Mouse (Mus musculus): Measurements from ENCODE around the gene Gphn. TPM values are rescaled to one million over a fixed set of nuclear protein-coding genes. Genes with fewer than 3 reads are reported as not detected.
"Not testable (repeated sequence)": the region's sequence is repeated elsewhere in the genome, so short reads cannot be mapped to it uniquely, and the experiment has no call there.

Gphn gene
- polyA plus RNA-seq, 1 experiment from 2014 or later: 16.8 TPM

- H3K4me3 ChIP-seq (ENCODE audit: inconsistent target): no peak overlapping the region
- no peaks in the 10 kb centered on the region for H3K36me3 ChIP-seq (ENCODE audit: inconsistent target)
- no peaks in the 10 kb centered on the region for H3K79me2 ChIP-seq (ENCODE audit: inconsistent target)
- H3K27ac ChIP-seq: no peak overlapping the region
- WGBS (ENCODE audit: missing documents): 94% methylated on average over 1 of the region's 1 CpGs
These were observed 22.2 kb downstream of the Gphn start for GRCm38 (mm10) chr12:78248366-78248765.

DNA sequence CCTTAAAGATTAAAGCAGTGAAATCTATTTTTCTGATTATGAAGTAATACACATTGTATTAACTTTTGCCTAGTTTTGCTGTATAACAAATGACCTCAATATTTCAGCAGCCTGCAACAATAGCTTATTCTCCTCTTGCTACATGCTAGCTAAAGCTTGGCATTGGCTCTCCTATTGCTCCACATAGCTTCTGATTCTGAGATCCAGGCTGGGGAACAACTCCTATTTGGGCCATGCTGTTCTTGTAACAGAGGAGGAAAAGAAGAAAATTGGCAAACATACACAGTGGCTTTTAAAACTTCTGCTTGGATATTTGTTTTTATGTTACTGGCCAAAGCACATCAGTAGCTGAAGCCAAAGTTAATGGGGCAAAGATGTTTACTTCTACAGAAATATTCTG is 23.0 kb downstream of the Gphn start:
- Histone ChIP-seq H3K36me3 (ENCODE audit: inconsistent target) (no peaks in the 10 kb centered on the region), H3K27ac (no peak overlapping the region), H3K4me3 (ENCODE audit: inconsistent target) (no peak overlapping the region), H3K79me2 (ENCODE audit: inconsistent target) (no peaks in the 10 kb centered on the region)

DNA sequence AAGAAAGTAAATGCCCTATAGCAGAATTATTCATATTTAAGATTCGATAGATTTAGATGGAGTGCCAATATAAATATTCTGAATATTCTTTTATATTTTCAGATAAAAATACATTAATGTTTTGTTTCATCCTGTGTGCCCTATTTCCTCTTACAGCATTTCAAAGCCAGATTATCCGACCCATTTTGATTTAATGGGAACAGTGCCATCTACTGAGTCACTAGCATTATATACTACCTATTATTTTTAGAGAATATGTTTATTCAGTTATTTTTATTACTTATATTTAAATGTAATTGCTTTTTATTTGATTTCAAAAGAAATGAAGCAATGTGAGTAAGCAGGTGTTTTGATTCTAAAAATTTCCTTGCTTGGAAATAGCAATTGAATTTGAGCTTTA is 51.2 kb downstream of the Gphn start:
- Histone ChIP-seq H3K36me3 (ENCODE audit: inconsistent target) (no peaks in the 10 kb centered on the region), H3K79me2 (ENCODE audit: inconsistent target) (no peaks in the 10 kb centered on the region), H3K4me3 (ENCODE audit: inconsistent target) (no peak overlapping the region), H3K27ac (no peak overlapping the region)
- 72% methylated on average over 2 of the region's 2 CpGs for WGBS (ENCODE audit: missing documents)

- no peaks in the 10 kb centered on the region for H3K79me2 ChIP-seq (ENCODE audit: inconsistent target)
- no peak overlapping the region for H3K4me3 ChIP-seq (ENCODE audit: inconsistent target)
- 100% methylated on average over 1 of the region's 1 CpGs for WGBS (ENCODE audit: missing documents)
- H3K27ac ChIP-seq: no peak overlapping the region
- H3K36me3 ChIP-seq (ENCODE audit: inconsistent target): no peaks in the 10 kb centered on the region
These were observed 64.2 kb downstream of the Gphn start for GRCm38 (mm10) chr12:78290384-78290783.

DNA sequence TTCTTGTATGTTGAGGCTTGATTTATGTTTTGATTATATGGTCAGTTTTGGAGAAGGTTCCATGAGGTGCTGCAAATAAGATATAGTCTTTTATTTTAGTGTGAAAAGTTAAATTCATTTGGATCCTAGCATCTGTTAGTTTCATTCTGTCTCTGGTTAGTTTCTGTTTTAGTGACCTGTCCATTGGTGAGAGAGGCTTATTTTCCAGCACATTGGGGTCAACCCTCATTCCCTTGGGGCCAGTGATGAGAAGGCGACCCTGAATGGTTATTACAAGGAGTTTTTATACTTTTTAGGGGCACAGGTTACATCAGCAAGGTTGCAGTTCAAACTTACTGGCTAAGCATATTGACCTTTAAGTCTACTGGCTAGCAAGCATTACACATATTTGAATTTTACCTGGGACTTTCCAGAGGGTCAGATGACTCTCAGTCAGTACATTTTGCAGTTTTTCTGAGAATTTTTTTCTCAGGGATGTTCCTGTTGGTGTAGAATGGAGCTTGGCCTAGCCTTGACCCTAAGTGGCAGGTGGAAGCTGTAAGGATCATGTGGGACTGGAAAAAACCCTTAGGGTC is 72.7 kb downstream of the Gphn start:
- H3K36me3 ChIP-seq (ENCODE audit: inconsistent target): no peaks in the 10 kb centered on the region
- WGBS (ENCODE audit: missing documents): 86% methylated on average over 1 of the region's 1 CpGs
- no peak overlapping the region for H3K27ac ChIP-seq
- H3K79me2 ChIP-seq (ENCODE audit: inconsistent target): no peaks in the 10 kb centered on the region
- no peak overlapping the region for H3K4me3 ChIP-seq (ENCODE audit: inconsistent target)

DNA sequence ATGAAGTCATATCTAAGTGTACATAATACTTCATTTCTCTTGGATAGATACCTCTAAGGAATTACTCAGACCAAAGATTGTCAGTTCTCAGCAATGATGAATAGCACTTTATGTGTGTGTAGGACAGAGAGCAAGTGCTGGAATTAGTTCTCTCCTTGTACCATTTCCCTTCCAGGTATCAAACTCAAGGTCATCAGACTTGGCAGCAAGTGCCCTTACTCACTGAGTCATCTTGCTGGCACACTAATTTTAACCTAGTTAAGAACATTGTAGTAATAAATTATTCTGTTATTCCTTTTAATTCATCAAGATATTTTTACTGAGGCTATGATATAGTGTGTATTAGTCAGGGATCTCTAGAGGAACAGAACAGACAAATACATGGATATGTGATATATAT is 88.9 kb downstream of the Gphn start:
- no peak overlapping the region for H3K4me3 ChIP-seq (ENCODE audit: inconsistent target)
- H3K36me3 ChIP-seq (ENCODE audit: inconsistent target): no peaks in the 10 kb centered on the region
- H3K27ac ChIP-seq: no peak overlapping the region
- no peaks in the 10 kb centered on the region for H3K79me2 ChIP-seq (ENCODE audit: inconsistent target)

DNA sequence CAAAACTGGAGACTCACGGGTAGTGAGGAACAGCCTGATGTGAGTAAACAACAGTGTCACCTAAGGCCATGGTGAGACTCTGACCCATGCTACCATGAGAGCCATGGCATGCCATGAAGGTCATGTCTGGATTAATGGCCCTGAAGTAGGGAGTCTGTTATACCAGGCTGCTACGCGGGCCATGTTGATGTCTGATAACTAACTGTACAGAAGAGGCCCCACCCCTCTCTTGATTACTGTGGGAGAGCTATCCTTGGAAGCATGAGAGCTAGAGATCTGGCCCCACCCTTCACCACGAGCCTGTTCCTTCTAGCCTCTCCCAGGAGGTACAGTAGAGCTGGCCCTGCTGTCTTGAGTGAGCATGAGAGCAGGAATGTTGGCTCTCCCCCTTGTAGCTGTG is 101.8 kb downstream of the Gphn start:
- no peaks in the 10 kb centered on the region for H3K79me2 ChIP-seq (ENCODE audit: inconsistent target)
- WGBS (ENCODE audit: missing documents): 96% methylated on average over 4 of the region's 4 CpGs
- no peak overlapping the region for H3K4me3 ChIP-seq (ENCODE audit: inconsistent target)
- H3K36me3 ChIP-seq (ENCODE audit: inconsistent target): no peaks in the 10 kb centered on the region
- no peak overlapping the region for H3K27ac ChIP-seq

- WGBS (ENCODE audit: missing documents): 85% methylated on average over 3 of the region's 3 CpGs
These were observed 105.9 kb downstream of the Gphn start for GRCm38 (mm10) chr12:78332107-78332506.

GRCm38 (mm10) chr12:78356472-78356871 is 130.3 kb downstream of the Gphn start:
- H3K27ac ChIP-seq: no peak overlapping the region
- no peak overlapping the region for H3K4me3 ChIP-seq (ENCODE audit: inconsistent target)
- no peaks in the 10 kb centered on the region for H3K79me2 ChIP-seq (ENCODE audit: inconsistent target)
- H3K36me3 ChIP-seq (ENCODE audit: inconsistent target): no peaks in the 10 kb centered on the region
- 11% methylated on average over 2 of the region's 2 CpGs for WGBS (ENCODE audit: missing documents)

More at GRCm38 (mm10) chr12:78332107-78332506, 105.9 kb downstream of the Gphn start:
- H3K4me3 ChIP-seq (ENCODE audit: inconsistent target): no peak overlapping the region
- H3K36me3 ChIP-seq (ENCODE audit: inconsistent target): no peaks in the 10 kb centered on the region
- no peak overlapping the region for H3K27ac ChIP-seq
- H3K79me2 ChIP-seq (ENCODE audit: inconsistent target): no peaks in the 10 kb centered on the region

DNA sequence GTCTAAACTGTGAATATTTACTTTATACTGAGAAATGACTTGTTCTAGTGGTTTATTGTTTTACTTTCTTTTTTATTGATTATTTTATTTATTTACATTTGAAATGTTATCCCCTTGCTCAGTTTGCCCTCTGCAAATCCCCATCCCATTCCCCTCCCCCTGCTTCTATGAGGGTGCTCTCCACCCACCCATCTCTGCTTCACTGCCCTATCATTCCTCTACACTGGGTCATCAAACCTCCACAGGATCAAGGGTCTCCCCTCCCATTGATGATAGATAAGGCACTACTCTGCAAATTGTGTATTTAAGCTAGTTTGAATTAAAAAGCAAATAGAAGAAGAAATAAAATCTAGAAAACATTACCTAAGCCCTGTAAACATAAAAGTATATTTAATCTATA is 163.1 kb downstream of the Gphn start:
- Histone ChIP-seq H3K27ac (no peak overlapping the region), H3K79me2 (ENCODE audit: inconsistent target) (no peaks in the 10 kb centered on the region), H3K4me3 (ENCODE audit: inconsistent target) (no peak overlapping the region), H3K36me3 (ENCODE audit: inconsistent target) (no peaks in the 10 kb centered on the region)

GRCm38 (mm10) chr12:78395297-78395696 is 169.1 kb downstream of the Gphn start:
- no peaks in the 10 kb centered on the region for H3K79me2 ChIP-seq (ENCODE audit: inconsistent target)
- 100% methylated on average over 1 of the region's 1 CpGs for WGBS (ENCODE audit: missing documents)
- no peaks in the 10 kb centered on the region for H3K36me3 ChIP-seq (ENCODE audit: inconsistent target)
- H3K4me3 ChIP-seq (ENCODE audit: inconsistent target): no peak overlapping the region
- H3K27ac ChIP-seq: no peak overlapping the region

- not testable (repeated sequence) for H3K27ac ChIP-seq; H3K79me2 ChIP-seq (ENCODE audit: inconsistent target); H3K36me3 ChIP-seq (ENCODE audit: inconsistent target); H3K4me3 ChIP-seq (ENCODE audit: inconsistent target)
- 67% methylated on average over 3 of the region's 7 CpGs for WGBS (ENCODE audit: missing documents)
These were observed 181.3 kb downstream of the Gphn start for GRCm38 (mm10) chr12:78407518-78407917.

DNA sequence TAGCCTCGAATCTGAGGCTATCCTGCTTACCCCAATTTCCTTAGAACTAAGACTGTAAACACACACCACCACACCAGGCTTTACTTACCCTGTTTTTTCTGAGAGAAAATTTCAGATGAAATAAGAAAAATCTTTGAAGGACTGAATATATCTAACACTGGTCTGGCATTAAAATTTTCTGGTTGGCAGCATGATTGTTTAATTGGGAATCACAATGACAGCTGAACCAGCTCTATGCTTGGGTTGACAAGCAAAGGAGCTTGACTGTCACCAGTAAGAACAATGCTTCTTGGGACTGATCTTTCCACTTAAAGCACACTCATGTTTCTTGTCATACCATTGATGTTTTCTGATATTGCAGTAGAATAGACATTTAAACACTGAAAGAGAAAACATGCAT is 296.0 kb downstream of the Gphn start:
- H3K36me3 ChIP-seq (ENCODE audit: inconsistent target): no peaks in the 10 kb centered on the region
- 100% methylated on average over 1 of the region's 1 CpGs for WGBS (ENCODE audit: missing documents)
- no peaks in the 10 kb centered on the region for H3K79me2 ChIP-seq (ENCODE audit: inconsistent target)
- no peak overlapping the region for H3K27ac ChIP-seq
- no peak overlapping the region for H3K4me3 ChIP-seq (ENCODE audit: inconsistent target)

DNA sequence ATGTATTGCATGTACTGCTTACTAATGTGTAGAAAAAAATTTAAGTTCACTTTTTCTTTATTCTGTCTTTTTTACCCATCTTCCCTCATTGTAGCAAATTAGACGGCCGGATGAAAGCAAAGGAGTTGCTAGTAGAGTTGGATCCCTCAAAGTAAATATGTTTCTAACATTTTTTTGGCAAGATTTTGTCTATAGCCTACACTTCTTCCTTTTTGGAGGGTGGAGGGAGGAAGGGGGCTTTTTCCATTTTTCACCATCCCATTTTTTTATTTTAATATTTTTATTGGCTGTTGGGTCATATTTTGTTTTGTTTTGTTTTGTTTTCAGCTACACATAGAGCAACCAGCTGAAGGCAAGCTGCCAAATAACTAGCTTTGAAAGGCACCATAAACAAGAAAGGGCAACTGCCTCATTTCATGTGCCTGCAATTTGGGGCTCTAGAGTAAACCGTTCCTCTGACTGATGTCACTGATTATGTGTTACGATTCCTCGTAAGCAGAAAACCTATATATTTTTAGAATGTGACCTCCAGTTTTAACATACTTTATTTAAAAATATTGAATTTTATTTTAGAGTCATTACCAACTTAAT is 296.7 kb downstream of the Gphn start:
- H3K4me3 ChIP-seq (ENCODE audit: inconsistent target): no peak overlapping the region
- 99% methylated on average over 5 of the region's 5 CpGs for WGBS (ENCODE audit: missing documents)
- H3K36me3 ChIP-seq (ENCODE audit: inconsistent target): no peaks in the 10 kb centered on the region
- no peaks in the 10 kb centered on the region for H3K79me2 ChIP-seq (ENCODE audit: inconsistent target)
- no peak overlapping the region for H3K27ac ChIP-seq

- not testable (repeated sequence) for H3K79me2 ChIP-seq (ENCODE audit: inconsistent target); H3K4me3 ChIP-seq (ENCODE audit: inconsistent target); H3K36me3 ChIP-seq (ENCODE audit: inconsistent target); H3K27ac ChIP-seq
These were observed 311.4 kb downstream of the Gphn start for GRCm38 (mm10) chr12:78537590-78537989.

DNA sequence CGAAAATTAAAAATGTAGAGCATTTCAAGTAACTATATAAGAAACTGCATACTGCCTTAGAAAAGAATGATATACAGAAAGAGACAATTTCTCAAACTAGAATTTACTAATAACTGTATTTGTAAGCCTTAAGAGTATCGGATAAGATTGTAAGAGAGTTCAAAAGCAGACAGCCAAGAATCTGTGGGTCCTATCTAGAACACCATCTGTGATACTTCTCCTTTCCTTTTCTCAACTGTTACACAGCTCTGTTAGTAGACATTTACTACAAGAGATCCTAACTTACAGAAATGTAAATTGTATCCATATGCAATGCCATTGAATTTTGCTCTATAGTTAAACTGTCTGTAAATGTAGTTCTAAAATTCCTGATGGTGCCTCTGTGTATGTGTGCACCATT is 324.7 kb downstream of the Gphn start:
- WGBS (ENCODE audit: missing documents): 76% methylated on average over 2 of the region's 2 CpGs
- no peak overlapping the region for H3K4me3 ChIP-seq (ENCODE audit: inconsistent target)
- H3K36me3 ChIP-seq (ENCODE audit: inconsistent target): no peaks in the 10 kb centered on the region
- H3K27ac ChIP-seq: no peak overlapping the region
- no peaks in the 10 kb centered on the region for H3K79me2 ChIP-seq (ENCODE audit: inconsistent target)
